Mouse (Mus musculus) thymus, postnatal 36 days (tissue): ENCODE results near the gene Snx3.

Experiments
- DNase-seq, 2 experiments: peaks; one replicate each; pipeline ENCODE4 v3.0.0; 2022; ENCODE audit warnings: mixed read lengths in 2 of 2

Gene Snx3

DNA sequence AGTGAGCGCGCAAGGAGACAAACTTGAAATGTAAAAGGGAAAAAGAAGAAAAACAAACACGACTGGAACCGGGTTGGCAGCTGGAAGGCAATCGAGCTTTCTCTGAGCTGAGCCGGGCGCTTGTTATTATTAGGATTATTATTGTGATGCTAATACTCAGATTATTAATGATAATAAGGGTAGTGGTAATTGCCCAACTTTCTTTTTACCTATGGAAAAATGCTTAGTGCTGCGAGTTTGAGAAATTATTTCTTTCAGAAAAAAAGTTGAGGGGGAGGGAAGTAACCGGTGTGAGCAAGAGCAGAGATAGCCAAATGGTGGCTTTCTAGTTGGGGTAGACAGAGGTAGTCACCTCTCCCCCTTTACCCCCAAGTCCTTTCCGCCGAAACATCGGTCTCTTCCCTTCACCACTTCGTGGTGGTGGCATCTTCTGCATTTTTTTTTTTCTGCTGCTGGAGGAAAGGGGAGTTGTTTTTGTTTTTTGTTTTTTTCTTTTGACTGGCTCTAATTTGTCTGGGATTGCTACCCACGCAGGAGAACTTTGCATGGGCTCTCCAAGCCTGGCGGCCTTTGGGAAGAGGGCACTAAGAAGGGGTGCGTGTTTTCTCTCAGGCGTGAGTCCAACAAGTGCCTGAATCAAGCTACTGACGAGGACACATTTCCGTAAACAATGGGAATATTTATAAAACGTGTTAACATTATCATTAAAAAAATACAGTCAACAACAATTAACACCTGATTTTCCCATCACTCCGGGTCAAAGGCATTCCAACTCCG, 77.1 kb downstream of the Snx3 start:
- no peak for DNase-seq

DNA sequence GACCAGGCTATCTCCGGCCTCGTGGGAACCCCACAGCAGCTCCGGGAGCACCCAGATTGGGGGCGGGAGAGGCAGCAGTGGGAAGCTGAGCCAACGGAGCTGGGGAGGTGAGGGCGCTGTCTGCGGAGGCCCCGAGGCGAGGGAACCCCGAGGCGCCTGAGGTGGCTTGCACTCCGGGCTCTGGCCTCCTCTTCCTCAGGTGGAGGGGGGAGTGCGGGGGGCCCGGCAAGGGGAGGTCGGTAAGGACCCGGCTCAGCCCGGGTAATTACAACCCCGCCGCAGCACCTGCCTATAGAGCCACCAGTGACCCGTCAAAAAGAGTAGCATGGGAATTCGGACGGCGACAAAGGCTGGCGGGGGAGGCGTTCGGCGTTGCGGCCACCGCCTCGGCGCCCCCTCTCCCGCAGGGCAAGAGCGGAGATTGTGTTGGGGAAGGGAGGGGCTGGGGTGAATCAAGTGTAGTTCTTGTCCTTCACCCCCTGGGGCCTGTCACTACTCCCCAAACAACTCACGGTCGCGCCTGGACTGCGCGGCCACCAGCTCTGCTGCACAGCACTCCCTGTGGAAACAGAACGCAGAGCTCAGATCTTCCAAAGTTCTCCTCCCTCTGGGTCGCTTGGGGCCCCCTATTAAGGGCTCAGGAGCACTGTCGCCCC, 77.8 kb downstream of the Snx3 start:
- no peak for DNase-seq

DNA sequence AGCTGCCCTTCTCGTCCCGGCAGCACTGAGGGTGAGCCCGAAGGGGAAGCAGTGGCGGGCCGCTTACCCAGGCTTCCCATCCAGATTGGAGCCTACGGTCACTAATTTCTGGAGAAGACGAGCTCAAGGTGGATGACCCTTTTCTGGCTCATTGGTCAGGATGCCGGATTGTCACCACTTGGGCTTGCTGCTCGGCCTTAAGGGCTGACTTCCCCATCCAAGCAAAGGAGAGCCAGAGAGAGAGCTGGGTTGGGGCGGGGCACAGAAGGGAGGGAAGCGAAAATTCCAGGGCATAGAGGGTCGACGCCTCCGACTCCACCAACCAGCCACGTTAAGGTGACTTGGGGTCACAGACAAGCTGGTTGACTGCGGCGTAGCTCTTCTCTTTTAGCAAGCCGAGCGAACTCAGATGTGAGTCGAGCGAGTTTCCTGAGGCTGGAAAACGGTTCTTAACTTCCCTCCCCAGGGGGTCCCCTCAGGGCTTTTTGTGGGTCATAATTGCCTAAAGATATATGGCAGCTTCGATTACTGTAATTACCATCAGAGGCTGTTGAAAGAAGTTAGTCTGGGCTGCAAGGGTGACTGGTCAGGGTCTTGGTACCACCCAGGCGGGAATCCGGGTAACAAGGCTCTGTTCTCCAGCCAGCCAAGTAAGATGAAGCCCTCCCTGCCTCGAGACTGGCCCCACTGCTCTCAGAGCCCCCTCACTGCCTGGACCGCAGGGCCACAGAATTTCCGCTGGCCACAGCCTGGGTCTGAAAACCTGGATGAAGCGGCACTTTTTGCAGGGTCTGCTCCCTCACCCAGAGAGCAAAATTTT, 78.5 kb downstream of the Snx3 start:
- DNase-seq = no peak

DNA sequence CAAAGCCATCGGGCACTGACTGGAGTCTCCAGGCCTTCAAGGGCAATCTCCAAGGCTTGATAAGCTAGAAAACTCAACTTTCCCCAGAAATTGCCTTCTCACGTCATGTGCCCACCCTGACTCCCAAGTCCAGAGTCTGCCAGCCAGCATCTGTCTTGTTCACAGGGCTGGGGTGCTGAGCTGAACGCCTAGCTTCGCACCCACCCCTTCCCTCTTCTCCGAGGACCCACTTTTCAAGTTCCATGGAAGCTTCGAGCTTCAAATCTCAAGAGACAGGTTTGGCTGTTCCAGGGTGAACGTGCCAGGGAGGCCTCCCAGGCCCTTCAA, 79.1 kb downstream of the Snx3 start:
- DNase-seq = no peak

DNA sequence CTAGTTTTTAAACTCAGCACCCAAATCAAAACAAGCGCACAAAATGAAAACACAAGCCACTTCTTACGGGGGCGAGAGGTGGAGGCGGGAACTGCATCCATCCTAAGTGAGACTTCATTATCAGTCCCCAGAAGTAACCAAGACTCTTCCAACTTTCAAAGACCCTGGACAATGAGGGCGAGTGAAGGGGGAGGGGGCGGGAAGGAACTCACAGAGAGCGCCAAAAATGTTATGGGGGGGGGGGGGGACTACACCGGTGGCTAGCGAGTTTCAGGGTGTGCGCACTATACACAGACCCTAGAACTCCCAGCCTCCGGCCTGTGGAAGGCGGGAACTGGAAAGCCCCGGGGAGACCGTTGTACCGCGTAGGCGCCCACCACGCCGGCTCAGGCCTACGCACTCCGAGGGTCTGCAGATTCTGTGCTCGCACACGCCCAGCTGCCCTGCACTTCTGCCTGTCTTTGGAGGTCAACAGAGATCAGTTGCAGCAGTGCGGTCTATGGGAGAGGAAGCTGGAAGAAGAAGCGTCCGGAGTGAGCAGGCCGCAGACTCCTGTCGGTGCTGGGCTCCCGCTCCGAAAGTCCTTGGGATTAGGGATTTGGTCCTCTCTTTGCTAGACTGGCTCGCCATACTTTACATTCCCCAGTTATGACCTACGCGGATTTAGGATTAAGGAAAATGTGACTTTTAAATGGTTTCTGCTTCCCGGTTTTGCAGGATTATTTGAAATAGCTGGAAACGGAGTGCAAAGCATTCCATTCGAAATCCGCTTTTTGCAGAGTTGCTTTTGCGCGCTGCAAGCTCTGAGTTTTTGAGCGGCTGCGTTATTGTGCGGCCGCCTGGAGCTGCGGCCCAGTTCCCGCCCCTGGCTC, 80.1 kb downstream of the Snx3 start:
- DNase-seq = no peak

DNA sequence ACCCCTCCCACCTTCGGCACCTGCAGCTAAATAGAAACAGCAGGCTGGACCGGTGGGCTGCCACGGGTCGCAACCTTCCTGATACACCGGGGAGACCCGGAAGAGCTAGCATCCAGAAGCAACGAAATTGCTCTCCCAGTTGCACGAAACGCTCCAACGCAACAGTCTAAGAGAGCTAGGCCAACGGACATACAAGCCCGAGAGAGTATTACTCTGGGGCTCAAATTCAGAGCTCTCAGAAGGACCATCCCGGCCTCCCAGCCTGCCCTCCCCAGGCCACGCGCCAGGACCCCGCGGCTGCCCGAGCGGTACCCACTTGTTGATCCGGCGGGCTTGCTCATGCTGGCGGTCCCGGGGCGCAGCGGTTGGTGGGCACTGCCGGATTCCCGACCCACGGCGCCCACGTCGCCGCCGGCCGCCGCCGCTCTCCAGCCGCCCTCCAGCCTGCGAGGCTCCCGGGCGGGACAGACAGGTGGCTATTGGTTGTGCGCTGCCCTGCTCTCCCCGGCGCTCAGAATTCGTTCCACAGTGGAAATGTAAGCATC, 80.8 kb downstream of the Snx3 start:
- DNase-seq = no peak

DNA sequence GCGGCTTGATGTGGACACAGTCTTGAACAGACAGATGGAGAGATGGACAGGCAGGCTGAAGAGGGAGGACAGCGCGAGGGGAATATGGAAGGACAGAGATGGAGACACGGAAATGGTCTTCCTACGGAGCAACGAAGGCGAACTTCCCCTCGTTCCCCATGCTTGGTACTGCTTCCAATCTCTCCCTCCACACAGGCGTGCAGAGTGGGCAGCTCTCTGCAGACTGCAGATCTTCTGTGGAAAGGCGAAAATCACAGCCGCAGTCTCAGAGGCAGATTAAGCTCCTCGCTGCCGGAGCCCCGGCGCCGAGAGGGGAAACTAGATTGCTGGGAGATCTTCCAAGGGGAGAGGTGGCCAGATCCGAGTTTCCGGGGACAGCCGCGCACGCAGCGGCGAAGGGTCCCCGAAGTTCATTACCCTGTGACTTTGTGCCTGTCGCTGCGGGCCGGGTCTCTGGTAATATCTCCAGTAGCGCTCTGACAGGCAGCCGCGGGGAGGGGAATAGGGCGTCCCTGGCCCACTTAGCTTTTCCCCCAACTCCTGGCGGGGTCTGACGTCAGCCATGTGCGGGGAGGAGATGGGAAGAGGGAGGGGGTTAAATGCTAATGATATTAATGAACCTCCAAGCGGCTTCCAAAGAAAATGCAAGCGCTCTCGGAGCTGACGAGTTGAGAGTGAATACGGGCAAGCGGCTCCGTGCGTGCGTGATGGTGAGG, 81.5 kb downstream of the Snx3 start, which contains the start of the genes Nr2e1 and Ostm1:
Gene Nr2e1, minus strand, starts transcription at position 476 of the 716 bp plus-strand sequence.
Gene Ostm1, plus strand, starts transcription at position 666 of the 716 bp plus-strand sequence.
- DNase-seq = no peak

DNA sequence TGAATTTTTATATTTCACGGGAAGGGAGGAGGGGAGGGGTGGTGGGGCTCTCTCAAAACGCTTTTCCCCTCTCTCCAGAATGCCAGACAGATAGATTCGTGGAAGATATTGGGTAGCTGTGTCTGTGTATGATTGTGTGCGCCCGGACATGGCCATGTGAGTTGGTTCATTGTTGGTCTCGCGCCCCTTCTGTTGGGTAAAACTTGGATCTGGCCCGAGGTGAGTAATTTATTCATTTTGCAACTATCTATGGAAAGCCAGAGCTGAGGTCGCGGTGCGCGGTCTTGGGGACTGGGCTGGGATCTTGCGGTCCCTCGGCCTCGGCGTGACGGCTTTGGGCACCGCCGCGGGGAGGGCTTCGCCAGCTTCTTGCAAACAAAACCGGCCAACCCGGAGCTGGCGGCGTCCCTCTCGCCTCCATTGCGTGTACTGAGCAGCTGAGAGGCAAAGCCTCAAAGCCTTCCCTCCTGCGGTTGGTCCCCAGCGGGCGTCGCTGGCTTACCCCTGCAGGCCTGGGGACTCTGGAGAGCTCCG, 82.1 kb downstream of the Snx3 start:
- no peak for DNase-seq

DNA sequence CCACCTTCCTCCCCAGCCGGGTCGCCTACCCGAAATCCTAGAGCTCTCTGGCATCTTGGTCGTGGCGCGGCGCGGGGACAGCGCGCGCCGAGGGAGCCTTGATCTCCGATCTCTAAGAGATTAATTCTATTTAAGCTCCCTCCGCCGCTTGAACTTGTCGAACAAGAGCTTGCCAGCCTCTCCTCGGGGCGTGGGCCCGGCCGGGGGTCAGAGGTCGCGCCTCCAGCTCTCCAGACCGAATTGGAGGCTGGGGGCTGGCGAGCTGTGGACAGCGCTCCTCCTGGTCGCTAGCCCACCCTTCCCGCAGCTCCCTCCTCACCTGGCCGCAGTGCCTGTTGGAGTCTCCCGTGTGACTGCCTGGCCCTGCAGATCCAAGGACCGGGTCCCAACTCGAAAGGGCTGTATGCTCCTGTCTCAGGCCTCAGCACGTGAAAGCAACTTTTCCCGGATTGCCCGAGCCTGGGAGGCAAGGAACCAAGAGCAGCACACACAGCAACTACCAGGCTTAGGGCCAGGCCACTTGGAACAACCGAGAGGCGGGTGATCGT, 82.7 kb downstream of the Snx3 start:
- no peak for DNase-seq
